Mouse (Mus musculus) adrenal gland, adult (tissue): ENCODE measurements around the gene Adam10.
A peak's percentile ranks its signal among the peaks of the same experiment; 100 is the strongest.

Source experiments
- DNase-seq, 2 experiments: peaks; one replicate each; pipeline ENCODE4 v3.0.0; 2022 to 2023; ENCODE audit warnings: low spot score in 1 of 2; ENCODE audit not compliant: inconsistent age in 2 of 2

Gene Adam10

GRCm38 (mm10) chr9:70671772-70672579 is 6.8 kb upstream of the Adam10 start:
- peak; percentile 18 to 65 for DNase-seq

DNA sequence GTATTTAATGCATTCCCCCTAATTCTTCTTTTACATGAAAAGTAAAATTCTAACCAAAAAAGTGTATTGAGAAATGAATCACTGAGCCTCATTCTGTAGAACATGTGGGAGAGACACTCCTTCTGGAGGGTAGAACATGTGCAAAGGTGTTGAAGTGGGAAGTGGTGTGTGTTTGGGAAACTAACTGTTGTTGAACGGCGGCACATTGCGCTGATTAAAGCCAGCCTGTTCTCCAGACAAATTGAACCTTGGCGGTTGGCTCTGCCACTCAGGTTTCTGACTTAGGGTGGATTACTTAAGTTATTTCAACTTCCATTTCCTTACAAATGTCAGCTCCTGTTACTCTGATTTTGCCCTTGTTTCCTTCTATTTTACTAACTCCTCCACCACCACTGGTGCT is 5.1 kb upstream of the Adam10 start:
- no peak for DNase-seq

DNA sequence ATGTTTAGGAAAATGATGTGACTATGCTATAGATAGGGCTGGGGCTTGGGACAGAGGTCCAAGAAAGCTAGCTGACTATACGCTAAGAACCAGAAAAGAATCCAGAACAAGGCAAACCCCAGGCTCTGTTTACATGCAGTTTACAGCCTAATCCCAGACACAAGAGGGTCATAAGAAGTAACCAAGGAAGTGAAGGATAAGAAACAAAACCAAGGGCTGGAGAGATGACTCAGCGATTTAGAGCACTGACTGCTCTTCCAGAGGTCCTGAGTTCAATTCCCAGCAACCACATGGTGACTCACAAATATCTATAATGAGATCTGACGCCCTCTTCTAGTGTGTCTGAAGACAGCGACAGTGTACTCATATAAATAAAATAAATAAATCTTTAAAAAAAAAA is 3.7 kb upstream of the Adam10 start:
- no peak for DNase-seq

GRCm38 (mm10) chr9:70675961-70676360 is 2.8 kb upstream of the Adam10 start:
- DNase-seq = no peak

DNA sequence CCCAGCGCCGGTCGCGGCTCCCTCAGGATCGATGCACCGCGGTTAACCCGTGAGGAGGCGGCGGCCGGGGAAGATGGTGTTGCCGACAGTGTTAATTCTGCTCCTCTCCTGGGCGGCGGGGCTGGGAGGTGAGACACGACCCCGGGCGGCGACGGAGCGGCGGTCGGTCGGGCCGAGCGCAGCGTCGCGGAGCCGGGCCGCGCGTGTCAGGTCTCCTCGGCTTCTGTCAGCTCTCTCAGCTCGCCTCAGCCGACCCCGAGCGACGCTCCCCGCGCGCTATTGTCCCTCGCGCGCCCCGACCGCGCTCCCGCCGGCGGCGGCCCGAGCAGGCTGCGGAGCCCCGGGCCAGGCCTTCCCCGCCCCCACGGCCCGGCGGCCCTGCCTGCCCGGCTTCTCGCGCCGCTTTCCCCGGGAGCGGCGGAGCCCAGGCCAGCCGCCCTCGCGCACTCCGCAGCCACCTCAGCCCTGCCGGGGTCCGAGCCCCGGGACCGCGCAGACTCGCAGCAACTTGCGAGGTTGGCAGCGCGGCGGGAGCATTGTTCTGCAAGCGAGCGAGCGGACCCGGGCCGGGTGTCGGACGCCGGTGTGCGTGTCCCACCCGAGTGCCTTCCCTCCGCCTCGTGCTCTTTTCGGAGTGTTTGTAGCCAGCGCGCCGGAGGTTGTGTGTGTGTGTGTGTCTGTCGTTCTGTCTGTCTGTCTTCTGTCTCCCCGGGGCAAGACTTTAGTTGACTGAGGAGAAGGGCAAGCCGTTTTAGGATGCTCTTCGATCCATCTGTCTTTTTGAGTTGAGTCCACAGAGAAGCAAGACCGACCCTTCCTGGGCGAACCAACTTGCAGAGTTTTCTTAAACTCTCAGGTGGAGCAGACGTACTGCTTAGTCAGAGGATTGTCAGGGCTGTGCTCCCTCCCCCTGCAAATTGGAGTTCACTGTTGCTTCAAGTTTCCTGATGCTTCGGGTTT is 615 bp downstream of the Adam10 start:
- DNase-seq = peak; percentile 69 to 87

GRCm38 (mm10) chr9:70682202-70682601 is 3.4 kb downstream of the Adam10 start:
- DNase-seq = no peak

DNA sequence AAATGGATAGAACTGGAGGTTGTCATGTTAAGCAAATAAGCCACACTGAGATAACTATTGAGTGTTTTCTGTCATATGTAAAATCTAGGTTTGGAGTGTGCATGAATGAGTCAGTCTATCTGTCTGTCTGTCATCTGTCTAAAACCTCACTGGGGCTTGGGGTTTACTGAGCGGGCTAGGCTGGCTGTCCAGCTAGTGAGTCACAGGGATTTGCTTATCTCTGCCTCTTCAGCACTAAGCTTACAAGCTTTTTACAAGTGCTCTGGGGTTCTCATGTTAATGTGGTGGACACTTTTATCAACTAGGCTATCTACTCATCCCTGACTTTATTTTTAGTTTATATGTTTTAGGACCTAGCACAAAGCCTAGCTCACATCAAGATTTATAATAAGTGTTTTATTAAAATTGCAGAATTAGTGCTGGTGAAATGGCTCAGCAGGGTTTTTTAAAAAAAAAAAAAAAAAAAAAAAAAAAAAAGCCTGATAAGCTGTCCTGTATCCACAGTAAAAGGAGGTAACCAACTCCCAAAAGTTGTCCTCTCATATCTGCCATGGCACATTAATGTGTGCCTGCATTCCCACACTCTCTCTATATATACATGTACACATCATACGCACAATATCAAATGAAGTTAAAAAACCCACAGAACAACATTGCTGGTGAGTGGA is 9.6 kb downstream of the Adam10 start:
- peak; percentile 18 to 57 for DNase-seq

DNA sequence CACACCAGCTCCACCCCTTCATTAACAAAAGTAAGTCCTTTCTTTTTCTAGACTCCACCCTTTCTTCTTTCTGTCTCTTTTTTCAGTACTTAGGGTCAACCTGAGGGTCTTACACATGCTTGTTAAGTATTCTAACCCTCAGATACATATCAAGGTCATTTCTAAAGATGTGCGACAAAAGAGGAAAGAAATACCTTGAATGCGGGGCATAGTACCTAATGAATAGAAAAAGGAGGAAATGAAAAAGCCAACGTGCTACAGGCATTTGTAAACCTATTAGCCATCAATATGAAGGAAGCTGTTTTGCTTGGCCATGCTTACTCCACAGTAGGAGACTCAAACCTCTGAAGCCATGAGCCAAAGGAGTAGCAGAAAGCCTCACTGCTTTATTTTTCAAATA is 11.1 kb downstream of the Adam10 start:
- no peak for DNase-seq

DNA sequence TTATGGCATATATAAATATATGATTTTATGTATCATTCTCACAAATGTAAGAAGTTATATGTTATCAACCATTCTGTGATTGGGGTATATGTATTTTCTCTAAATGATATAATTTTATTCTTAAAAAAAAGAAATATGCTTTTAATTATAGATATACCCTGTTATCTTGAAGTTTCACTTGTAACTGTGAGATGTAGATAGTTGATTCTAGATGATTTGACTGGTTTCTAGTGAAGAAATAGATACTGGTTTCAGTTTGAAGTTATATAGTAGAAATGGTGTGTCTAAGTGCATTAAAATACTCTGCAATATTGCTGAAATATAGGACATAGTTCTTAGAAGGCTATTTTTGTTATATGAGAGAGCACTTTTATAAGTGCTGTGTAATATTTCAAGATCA is 11.8 kb downstream of the Adam10 start:
- no peak for DNase-seq

DNA sequence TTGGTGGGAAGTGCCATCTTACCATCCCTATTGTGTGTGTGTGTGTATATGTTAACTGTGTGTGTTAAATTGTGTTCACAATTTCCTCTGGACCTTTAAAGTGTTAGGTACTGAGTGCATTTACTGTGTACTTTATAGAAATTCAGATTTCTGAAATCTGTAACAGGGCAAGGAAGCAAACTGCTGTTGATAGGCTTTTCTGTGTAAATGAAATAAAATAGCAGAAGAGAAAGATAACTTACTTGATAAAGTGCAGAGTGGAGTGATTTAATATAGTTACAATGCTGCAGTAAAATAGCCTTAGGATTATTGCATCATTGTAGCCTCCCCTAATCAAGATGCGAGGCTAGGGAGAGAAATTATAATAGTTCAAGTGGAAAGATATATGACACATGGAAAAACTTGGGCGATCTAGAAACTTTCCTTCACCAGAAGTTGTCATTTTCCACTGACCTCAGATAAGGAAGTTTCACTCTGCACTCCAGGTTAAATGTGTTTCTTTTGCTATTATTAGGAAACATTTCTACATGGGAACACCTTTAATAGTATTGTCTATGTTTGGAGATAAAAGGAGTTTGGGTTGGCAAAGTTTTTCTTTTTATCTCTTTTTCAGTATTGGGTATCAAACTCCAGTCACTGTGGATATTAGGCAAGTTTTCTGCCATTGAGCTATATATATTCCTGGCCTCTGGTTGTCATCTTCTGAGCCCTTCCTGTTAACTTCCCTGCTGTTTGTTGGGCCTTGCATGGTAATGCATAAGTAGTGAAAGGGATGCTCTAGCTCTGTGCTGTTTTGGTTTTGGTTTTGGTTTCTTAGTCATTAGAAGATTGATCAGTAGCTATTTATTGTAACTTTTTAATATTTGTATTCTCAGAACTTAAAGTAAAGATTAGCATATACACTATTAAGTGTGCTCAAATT is 13.2 kb downstream of the Adam10 start:
- DNase-seq = no peak

GRCm38 (mm10) chr9:70695723-70696122 is 16.9 kb downstream of the Adam10 start:
- no peak for DNase-seq

DNA sequence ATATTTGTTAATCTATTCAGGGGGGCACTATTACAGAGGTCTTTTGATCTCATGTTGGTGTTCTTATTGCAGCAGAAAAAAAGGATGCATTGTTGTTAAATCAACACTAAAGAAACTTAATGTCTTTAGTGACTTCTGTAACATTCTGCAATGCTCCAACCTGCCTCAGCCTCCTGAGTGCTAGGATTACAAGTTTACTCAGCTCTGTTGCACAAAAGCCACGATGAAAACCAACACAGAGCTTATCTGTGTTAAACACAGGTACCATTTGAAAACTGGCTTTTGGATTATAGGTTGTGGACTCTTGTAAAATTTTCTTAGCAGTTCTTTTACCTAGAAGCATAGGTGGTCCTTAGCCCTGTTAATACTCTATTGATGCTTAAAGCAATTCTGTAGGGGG is 19.3 kb downstream of the Adam10 start:
- no peak for DNase-seq

DNA sequence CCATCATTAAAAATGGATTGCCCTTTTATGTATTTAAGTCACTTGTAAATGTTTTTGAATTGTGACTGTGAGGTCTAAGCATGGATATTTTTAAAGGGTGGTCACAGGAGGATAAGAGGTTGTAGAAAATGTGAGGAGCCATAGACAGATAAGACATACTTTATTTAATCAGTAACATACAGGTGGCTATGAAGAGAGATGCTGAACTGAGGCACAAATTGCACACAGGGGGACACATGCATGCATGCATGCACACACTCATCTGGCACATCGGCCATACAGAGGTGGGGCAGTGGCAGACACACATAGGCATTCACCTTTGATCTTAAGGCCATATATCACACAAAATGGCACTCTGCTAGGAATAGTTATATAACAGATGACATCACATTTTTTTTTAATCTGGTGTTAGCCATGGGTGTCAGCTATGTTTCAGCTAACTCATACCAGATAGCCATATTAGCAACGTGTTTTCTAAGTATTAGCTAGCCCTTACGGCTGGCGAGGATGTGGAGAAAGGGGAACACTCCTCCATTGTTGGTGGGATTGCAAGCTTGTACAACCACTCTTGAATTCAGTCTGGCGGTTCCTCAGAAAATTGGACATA is 24.9 kb downstream of the Adam10 start:
- DNase-seq = no peak

DNA sequence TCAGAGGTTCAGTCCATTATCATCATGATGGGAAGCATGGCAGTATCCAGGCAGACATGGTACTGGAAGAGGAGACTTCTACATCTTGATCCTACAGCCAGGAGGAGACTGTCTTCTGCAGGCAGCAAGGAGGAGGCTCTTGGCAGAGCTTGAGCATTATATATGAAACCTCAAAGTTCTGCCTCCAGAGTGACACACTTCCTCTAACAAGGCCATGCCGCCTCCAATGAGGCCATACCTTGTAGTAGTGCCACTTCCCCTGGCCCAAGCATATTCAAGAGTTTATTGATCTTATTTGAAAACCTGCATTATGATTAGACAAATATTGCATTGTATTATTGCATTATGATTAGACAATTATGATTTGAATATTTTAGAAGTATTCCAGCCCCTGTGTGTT is 27.6 kb downstream of the Adam10 start:
- DNase-seq = no peak

- no peak for DNase-seq
Observed at GRCm38 (mm10) chr9:70729544-70729943, 50.7 kb downstream of the Adam10 start.

GRCm38 (mm10) chr9:70731079-70731478 is 52.3 kb downstream of the Adam10 start:
- no peak for DNase-seq

DNA sequence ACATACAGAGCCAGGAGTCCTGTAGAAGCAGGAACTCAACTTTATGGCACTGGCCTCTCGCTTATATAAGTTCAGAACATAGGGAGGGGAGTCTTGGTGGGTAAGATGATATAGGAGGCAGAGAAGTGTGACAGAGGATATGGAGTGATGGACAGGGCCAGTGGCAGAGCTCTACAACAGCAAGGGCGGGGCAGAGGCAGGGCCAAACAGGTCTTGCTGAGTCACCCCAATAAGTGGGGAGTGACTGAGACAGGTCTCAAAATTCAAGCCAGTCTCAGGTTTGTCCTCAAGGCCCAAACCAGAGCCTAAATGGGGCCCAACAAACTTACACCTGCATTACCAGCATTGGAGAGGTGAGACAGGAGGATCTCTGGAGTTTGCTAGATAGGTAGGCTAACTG is 54.4 kb downstream of the Adam10 start:
- DNase-seq = no peak

GRCm38 (mm10) chr9:70739998-70740397 is 61.2 kb downstream of the Adam10 start:
- DNase-seq = no peak

- no peak for DNase-seq
Observed at GRCm38 (mm10) chr9:70751504-70752222, 72.9 kb downstream of the Adam10 start.
